ENCODE assay signal across 13 mouse cellular contexts in the genomic region with DNA sequence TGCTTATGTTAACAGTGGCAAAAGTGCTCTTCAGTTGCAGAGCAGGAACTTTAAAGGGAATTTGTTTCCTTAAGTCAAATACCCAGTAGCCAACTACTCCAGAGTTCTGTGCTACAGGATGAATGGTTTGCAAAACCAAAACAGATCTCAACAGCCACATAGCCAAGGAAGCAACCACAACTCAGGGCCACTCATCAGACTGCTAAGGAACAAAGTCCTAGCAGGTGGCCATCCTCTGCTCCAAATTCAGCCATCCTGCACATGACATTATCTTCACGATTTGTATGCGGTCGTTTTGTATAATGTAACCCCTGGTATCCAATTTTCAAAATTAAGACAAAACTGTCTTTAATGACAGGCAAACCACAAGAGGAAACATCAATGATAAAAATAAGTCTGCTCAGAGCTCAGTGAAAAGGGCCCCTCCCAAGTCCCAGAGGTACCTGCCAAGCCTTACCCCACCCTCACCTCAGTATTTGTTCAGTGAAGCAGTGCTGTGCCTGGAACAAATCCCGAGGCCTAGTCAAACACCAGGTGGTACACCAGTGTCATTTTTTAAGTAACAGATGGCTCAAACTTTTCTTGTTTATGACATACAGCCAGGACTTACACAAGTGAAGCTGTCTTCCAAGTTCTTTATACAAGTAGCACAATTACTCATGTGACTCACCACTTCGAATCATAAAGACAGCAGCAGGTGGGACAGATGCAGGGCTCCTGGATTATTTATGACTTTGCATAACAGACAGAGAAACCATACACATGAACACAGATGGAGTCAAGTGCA.
A peak's percentile ranks its signal among the peaks of the same experiment; 100 is the strongest.
DNase-seq lines count a peak whose midpoint lies in the region; ATAC-seq lines count a peak whose summit lies in the region.
"Had no signal": no experiment of that assay in that cellular context is flagged by ENCODE, and none has a peak within 500 bp of the region (broad histone marks: within the 10 kb centered on the region; RNA-seq: fewer than 3 reads in every experiment).

No protein-coding gene starts in this region.

- H3K36me3 ChIP-seq in forebrain, embryonic 15.5 days, result no peaks in the 10 kb centered on the region
- no peaks in the 10 kb centered on the region for H3K36me3 ChIP-seq in forebrain, embryonic 12.5 days (replicated peaks)
- no peaks in the 10 kb centered on the region for H3K36me3 ChIP-seq in intestine, embryonic 15.5 days
- H3K36me3 ChIP-seq in stomach, embryonic 14.5 days (ENCODE audit: control insufficient read depth, insufficient read depth, low read length), result no peaks in the 10 kb centered on the region
- H3K36me3 ChIP-seq: heart, embryonic 15.5 days; lung, embryonic 15.5 days; neural tube, embryonic 12.5 days had no signal

- H3K9me3 ChIP-seq in forebrain, embryonic 15.5 days, result no peaks in the 10 kb centered on the region
- no peaks in the 10 kb centered on the region for H3K9me3 ChIP-seq in forebrain, embryonic 12.5 days
- no peaks in the 10 kb centered on the region for H3K9me3 ChIP-seq in intestine, embryonic 15.5 days
- H3K9me3 ChIP-seq in stomach, embryonic 14.5 days (ENCODE audit: control insufficient read depth, low read depth, low read length), result no peaks in the 10 kb centered on the region
- H3K9me3 ChIP-seq: heart, embryonic 15.5 days; lung, embryonic 15.5 days; neural tube, embryonic 12.5 days had no signal

- H3K27me3 ChIP-seq in forebrain, embryonic 15.5 days, result no peaks in the 10 kb centered on the region
- no peaks in the 10 kb centered on the region for H3K27me3 ChIP-seq in forebrain, embryonic 12.5 days
- H3K27me3 ChIP-seq in intestine, embryonic 15.5 days (replicated peaks), result no peaks in the 10 kb centered on the region
- no peaks in the 10 kb centered on the region for H3K27me3 ChIP-seq in stomach, embryonic 14.5 days (ENCODE audit: control insufficient read depth, insufficient read depth, low read length)
- H3K27me3 ChIP-seq: heart, embryonic 15.5 days; lung, embryonic 15.5 days; neural tube, embryonic 12.5 days had no signal

- H3K27ac ChIP-seq in forebrain, embryonic 15.5 days (replicated peaks), result peak overlapping the region; percentile 46; the same call in 1 of the 2 replicates
- H3K27ac ChIP-seq in forebrain, embryonic 12.5 days, result no peak overlapping the region
- no peak overlapping the region for H3K27ac ChIP-seq in intestine, embryonic 15.5 days
- peak overlapping the region; percentile 30; the same call in 1 of the 2 replicates for H3K27ac ChIP-seq in stomach, embryonic 14.5 days (ENCODE audit: low read length)
- H3K27ac ChIP-seq: heart, embryonic 15.5 days; lung, embryonic 15.5 days; neural tube, embryonic 12.5 days had no signal

- peak; percentile 6 for DNase-seq in right cerebral cortex, adult 18-20 months
- no peak for DNase-seq in right cerebral cortex, postnatal 10 days (ENCODE audit: low spot score in 2 of 2)
- DNase-seq in kidney, postnatal 25 days, result no peak
- DNase-seq: kidney, postnatal 10 days had no signal

- H3K4me3 ChIP-seq in forebrain, embryonic 15.5 days, result no peak overlapping the region
- no peak overlapping the region for H3K4me3 ChIP-seq in forebrain, embryonic 12.5 days (replicated peaks)
- no peak overlapping the region for H3K4me3 ChIP-seq in intestine, embryonic 15.5 days (replicated peaks)
- H3K4me3 ChIP-seq in stomach, embryonic 14.5 days (ENCODE audit: low read depth, low read length), result no peak overlapping the region
- H3K4me3 ChIP-seq: erythroblast, embryonic 14.5 days; heart, embryonic 15.5 days; lung, embryonic 15.5 days; neural tube, embryonic 12.5 days had no signal

- WGBS in forebrain, embryonic 15.5 days, result 62% methylated on average over 5 of the region's 5 CpGs
- WGBS in forebrain, embryonic 12.5 days, result 82% methylated on average over 5 of the region's 5 CpGs
- 60% methylated on average over 5 of the region's 5 CpGs for WGBS in intestine, embryonic 15.5 days
- WGBS in stomach, embryonic 14.5 days, result 48% methylated on average over 5 of the region's 5 CpGs

- no peak overlapping the region for H3K9ac ChIP-seq in forebrain, embryonic 15.5 days (replicated peaks)
- no peak overlapping the region for H3K9ac ChIP-seq in forebrain, embryonic 12.5 days
- H3K9ac ChIP-seq in intestine, embryonic 15.5 days, result no peak overlapping the region
- H3K9ac ChIP-seq in stomach, embryonic 14.5 days (replicated peaks; ENCODE audit: low read depth, low read length), result no peak overlapping the region
- H3K9ac ChIP-seq: heart, embryonic 15.5 days; lung, embryonic 15.5 days; neural tube, embryonic 12.5 days had no signal

- H3K4me2 ChIP-seq in forebrain, embryonic 15.5 days (replicated peaks), result no peak overlapping the region
- no peak overlapping the region for H3K4me2 ChIP-seq in forebrain, embryonic 12.5 days
- H3K4me2 ChIP-seq in intestine, embryonic 15.5 days (replicated peaks), result no peak overlapping the region
- H3K4me2 ChIP-seq in stomach, embryonic 14.5 days (replicated peaks; ENCODE audit: low read depth, low read length), result no peak overlapping the region
- H3K4me2 ChIP-seq: heart, embryonic 15.5 days; lung, embryonic 15.5 days; neural tube, embryonic 12.5 days had no signal

- peaks cover 12% of the 10 kb centered on the region for H3K4me1 ChIP-seq in forebrain, embryonic 15.5 days
- H3K4me1 ChIP-seq in forebrain, embryonic 12.5 days, result no peaks in the 10 kb centered on the region
- 0 out of 2 replicates have a peak, but pooled peaks cover 5% of the 10 kb centered on the region for H3K4me1 ChIP-seq in intestine, embryonic 15.5 days (replicated peaks)
- H3K4me1 ChIP-seq in stomach, embryonic 14.5 days (ENCODE audit: control insufficient read depth, insufficient read depth, low read length), result 0 out of 2 replicates have a peak, but pooled peaks cover 3% of the 10 kb centered on the region
- H3K4me1 ChIP-seq: neural tube, embryonic 12.5 days had no signal

- peak; percentile 78 for ATAC-seq in forebrain, embryonic 15.5 days (replicated peaks)
- ATAC-seq in forebrain, embryonic 12.5 days (ENCODE audit: low FRiP score), result no peak
- peak; percentile 92 for ATAC-seq in intestine, embryonic 15.5 days
- ATAC-seq in stomach, embryonic 14.5 days (ENCODE audit: insufficient number of reproducible peaks, insufficient read depth, low FRiP score, low read depth), result no peak
- ATAC-seq in erythroid progenitor cell, adult 5-6 weeks (replicated peaks; ENCODE audit: low FRiP score, poor library complexity, severe bottlenecking), result no peak

Comparison
In these comparisons a context has a peak if more than half of its experiments do, and no peak if none do; other contexts are left out.
1. ATAC-seq: peak in forebrain, embryonic 15.5 days (single experiment) and intestine, embryonic 15.5 days (single experiment); none in forebrain, embryonic 12.5 days (single experiment), stomach, embryonic 14.5 days (single experiment) and erythroid progenitor cell, adult 5-6 weeks (single experiment).
2. H3K27ac ChIP-seq: peak in forebrain, embryonic 15.5 days (single experiment) and stomach, embryonic 14.5 days (single experiment); none in forebrain, embryonic 12.5 days (single experiment) and intestine, embryonic 15.5 days (single experiment).